Mouse (Mus musculus): ENCODE measurements around the gene Fkbp15. TPM values are rescaled to one million over a fixed set of nuclear protein-coding genes. Genes with fewer than 3 reads are reported as not detected.
"Not testable (repeated sequence)": the region's sequence is repeated elsewhere in the genome, so short reads cannot be mapped to it uniquely, and the experiment has no call there.

Fkbp15 gene
- polyA plus RNA-seq, 1 experiment from 2014 or later: 24.1 TPM

DNA sequence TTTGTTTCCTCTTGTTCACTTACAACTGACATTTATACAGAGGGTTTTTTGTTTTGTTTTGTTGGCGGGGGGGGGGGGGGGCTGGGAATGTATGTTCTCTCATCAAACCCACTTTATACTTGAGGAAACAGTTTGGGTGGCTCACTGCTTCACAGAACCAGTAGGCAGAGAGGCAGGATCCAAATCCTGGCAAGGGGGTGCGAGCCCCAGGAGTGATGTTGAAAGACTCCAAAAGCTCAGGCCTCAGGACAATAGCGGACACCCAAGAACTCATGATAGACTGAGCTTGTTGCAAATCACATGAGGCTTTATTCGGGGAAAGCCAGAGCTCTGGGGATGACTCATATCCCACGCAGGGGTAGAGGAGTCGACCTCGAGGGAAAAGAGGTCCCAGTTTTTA lies 94.3 kb downstream of the Fkbp15 start:
- not testable (repeated sequence) for H3K9ac ChIP-seq (replicated peaks; ENCODE audit: low read depth, low read length); H3K4me2 ChIP-seq (ENCODE audit: low read depth, low read length); H3K27me3 ChIP-seq (ENCODE audit: control insufficient read depth, insufficient read depth, low read length); ATAC-seq (ENCODE audit: low read depth); H3K9me3 ChIP-seq (ENCODE audit: control insufficient read depth, low read length); H3K36me3 ChIP-seq (ENCODE audit: control insufficient read depth, insufficient read depth, low read length); H3K4me1 ChIP-seq (ENCODE audit: control insufficient read depth, insufficient read depth, low read length); H3K27ac ChIP-seq (ENCODE audit: low read depth, low read length); H3K4me3 ChIP-seq (ENCODE audit: low read depth, low read length)
- 76% methylated on average over 7 of the region's 7 CpGs for WGBS

DNA sequence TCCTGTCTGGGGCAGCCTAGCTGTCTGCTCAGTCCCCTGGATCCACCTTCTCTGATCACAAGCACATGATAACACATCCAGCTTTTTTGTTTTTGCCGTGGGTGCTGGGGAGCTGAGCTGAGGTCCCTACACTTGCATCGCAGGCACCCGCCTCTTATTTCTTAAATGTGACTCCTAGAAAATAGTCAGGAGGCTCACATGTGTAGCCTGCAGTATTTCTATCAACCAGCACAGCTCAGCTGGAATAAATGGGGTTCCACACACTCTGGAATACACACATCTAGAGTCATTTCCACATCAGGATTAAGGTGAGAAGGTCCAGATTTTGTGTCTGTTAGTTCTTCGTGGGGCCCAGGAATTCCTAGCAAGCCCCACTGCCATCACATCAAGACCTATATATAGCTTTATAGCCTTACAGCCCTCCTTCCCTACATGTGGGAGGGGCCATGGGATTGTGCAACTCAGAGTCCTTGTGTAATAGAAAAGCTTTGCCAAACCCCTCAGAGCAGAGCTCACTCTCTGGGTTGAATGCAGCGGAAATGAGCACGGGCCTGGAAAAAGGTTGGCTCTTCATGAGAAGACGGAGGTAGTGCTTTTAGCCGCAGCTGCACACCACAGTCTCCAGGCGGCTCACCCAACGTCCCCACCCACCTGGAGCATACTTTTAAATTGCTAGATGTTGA lies 95.1 kb downstream of the Fkbp15 start:
- H3K4me2 ChIP-seq (ENCODE audit: low read depth, low read length): no peak overlapping the region
- no peaks in the 10 kb centered on the region for H3K9me3 ChIP-seq (ENCODE audit: control insufficient read depth, low read length)
- no peaks in the 10 kb centered on the region for H3K4me1 ChIP-seq (ENCODE audit: control insufficient read depth, insufficient read depth, low read length)
- no peak overlapping the region for H3K9ac ChIP-seq (replicated peaks; ENCODE audit: low read depth, low read length)
- H3K36me3 ChIP-seq (ENCODE audit: control insufficient read depth, insufficient read depth, low read length): no peaks in the 10 kb centered on the region
- no peak overlapping the region for H3K27ac ChIP-seq (ENCODE audit: low read depth, low read length)
- H3K27me3 ChIP-seq (ENCODE audit: control insufficient read depth, insufficient read depth, low read length): no peaks in the 10 kb centered on the region
- no peak overlapping the region for H3K4me3 ChIP-seq (ENCODE audit: low read depth, low read length)
- ATAC-seq (ENCODE audit: low read depth): no peak
- WGBS: 48% methylated on average over 10 of the region's 10 CpGs

DNA sequence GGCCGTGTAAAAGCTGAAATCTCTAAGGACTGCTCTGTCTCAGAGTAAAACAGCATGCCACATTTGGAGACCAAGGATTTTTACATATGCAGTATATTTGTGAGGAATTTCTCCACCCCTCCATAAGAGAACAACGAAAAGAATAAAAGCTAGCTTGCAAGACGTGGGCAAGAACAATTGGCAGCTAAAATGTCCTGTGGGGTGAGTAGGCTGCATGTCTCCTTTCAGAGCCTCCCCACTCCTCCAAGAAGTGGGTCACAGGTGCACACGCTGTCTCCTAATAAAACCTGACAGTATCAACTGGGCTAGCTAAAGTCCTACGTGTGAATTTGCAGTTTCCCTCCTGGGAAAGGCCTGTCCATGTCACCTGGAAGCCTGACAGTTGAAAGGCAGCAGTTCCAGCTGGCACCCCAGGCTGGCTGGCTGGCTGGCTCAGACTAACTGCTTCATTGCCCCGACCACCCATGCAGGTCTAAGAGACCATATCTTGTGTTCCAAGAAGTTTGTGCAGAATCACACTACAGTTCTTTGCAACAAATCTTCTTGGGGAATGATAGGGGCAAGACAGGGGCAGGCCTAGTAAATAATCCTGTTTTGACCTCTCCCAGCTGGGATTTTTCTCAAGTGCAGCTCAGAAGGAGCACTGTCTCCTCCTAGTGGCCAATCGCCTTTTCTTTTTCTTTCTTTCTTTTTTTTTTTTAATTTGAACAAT lies 97.1 kb downstream of the Fkbp15 start:
- H3K9me3 ChIP-seq (ENCODE audit: control insufficient read depth, low read length): no peaks in the 10 kb centered on the region
- H3K27ac ChIP-seq (ENCODE audit: low read depth, low read length): no peak overlapping the region
- ATAC-seq (ENCODE audit: low read depth): no peak
- no peak overlapping the region for H3K9ac ChIP-seq (replicated peaks; ENCODE audit: low read depth, low read length)
- no peaks in the 10 kb centered on the region for H3K36me3 ChIP-seq (ENCODE audit: control insufficient read depth, insufficient read depth, low read length)
- H3K4me2 ChIP-seq (ENCODE audit: low read depth, low read length): no peak overlapping the region
- WGBS: 34% methylated on average over 7 of the region's 7 CpGs
- H3K4me3 ChIP-seq (ENCODE audit: low read depth, low read length): no peak overlapping the region
- no peaks in the 10 kb centered on the region for H3K4me1 ChIP-seq (ENCODE audit: control insufficient read depth, insufficient read depth, low read length)
- no peaks in the 10 kb centered on the region for H3K27me3 ChIP-seq (ENCODE audit: control insufficient read depth, insufficient read depth, low read length)

DNA sequence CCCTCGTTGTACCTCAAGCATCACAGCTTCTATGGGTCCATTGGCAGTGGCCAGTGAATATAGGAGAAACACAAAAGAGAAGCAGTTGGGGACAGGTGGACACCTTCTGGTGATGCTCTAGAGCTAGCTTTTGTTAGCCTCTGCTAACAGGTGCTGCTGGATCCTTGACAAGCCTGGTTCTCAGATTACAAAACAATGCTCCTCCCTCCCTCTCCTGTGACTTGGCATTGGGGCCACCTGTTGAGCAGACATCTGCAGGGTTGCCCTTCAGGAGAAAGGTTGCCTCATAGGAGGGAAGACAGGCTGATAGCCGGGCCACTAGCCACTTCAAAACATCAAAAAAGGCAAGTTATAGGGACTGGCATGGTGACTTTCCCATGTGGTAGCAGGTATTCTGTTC lies 98.1 kb downstream of the Fkbp15 start, which contains the start of gene Slc31a2:
Gene Slc31a2, plus strand, starts transcription at position 287 of the 400 bp plus-strand sequence.
- 61% methylated on average over 2 of the region's 2 CpGs for WGBS
- Histone ChIP-seq H3K4me1 (ENCODE audit: control insufficient read depth, insufficient read depth, low read length) (no peaks in the 10 kb centered on the region), H3K9me3 (ENCODE audit: control insufficient read depth, low read length) (no peaks in the 10 kb centered on the region), H3K36me3 (ENCODE audit: control insufficient read depth, insufficient read depth, low read length) (no peaks in the 10 kb centered on the region), H3K27ac (ENCODE audit: low read depth, low read length) (no peak within 1 kb of the TSS), H3K27me3 (ENCODE audit: control insufficient read depth, insufficient read depth, low read length) (no peaks in the 10 kb centered on the region), H3K9ac (replicated peaks; ENCODE audit: low read depth, low read length) (no peak within 1 kb of the TSS), H3K4me3 (ENCODE audit: low read depth, low read length) (no peak within 1 kb of the TSS), H3K4me2 (ENCODE audit: low read depth, low read length) (no peak within 1 kb of the TSS)
- no peak for ATAC-seq (ENCODE audit: low read depth)

DNA sequence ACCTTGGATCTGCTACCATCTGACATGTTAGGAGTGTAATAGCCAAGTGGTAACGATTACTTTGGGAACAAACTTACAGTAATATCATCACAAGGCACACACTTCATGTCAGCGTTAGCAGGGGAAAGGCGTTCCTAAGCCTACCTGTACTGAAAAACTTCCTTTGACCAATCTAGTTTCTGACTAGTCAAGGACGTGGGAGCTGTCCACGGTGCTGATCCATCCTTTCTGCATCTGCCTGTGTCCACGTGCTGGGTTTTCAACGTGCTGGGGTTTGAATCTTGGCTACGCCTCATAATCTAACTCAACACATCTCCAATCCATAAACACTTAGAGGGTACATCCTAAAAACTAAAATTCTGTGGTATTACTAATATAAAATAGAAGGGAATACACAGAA lies 103.4 kb downstream of the Fkbp15 start:
- H3K9ac ChIP-seq (replicated peaks; ENCODE audit: low read depth, low read length): no peak overlapping the region
- ATAC-seq (ENCODE audit: low read depth): no peak
- WGBS: 33% methylated on average over 8 of the region's 8 CpGs
- no peaks in the 10 kb centered on the region for H3K4me1 ChIP-seq (ENCODE audit: control insufficient read depth, insufficient read depth, low read length)
- H3K36me3 ChIP-seq (ENCODE audit: control insufficient read depth, insufficient read depth, low read length): no peaks in the 10 kb centered on the region
- no peaks in the 10 kb centered on the region for H3K9me3 ChIP-seq (ENCODE audit: control insufficient read depth, low read length)
- no peak overlapping the region for H3K27ac ChIP-seq (ENCODE audit: low read depth, low read length)
- H3K4me3 ChIP-seq (ENCODE audit: low read depth, low read length): no peak overlapping the region
- H3K27me3 ChIP-seq (ENCODE audit: control insufficient read depth, insufficient read depth, low read length): no peaks in the 10 kb centered on the region
- H3K4me2 ChIP-seq (ENCODE audit: low read depth, low read length): no peak overlapping the region

DNA sequence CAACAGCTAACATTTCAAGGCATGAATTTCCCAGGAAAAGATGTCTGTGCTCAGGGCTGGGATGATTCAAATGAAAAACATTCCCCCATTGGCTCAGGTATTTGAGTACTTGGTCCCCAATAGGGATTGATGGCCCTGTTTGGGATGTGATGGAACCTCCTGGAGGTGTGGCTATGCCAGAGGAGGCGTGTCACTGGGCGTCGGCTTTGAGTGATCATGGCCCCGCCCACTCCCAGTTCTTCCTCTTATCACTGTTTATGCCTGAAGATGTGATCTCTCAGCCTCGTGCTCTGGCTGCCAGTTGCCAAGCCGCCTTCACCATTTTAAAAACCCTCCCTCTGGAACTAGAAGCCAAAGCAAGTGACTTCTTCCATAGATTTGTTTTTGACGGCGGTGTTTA lies 105.8 kb downstream of the Fkbp15 start:
- Histone ChIP-seq H3K9ac (replicated peaks; ENCODE audit: low read depth, low read length) (no peak overlapping the region), H3K4me1 (ENCODE audit: control insufficient read depth, insufficient read depth, low read length) (no peaks in the 10 kb centered on the region), H3K36me3 (ENCODE audit: control insufficient read depth, insufficient read depth, low read length) (no peaks in the 10 kb centered on the region), H3K4me3 (ENCODE audit: low read depth, low read length) (no peak overlapping the region), H3K27ac (ENCODE audit: low read depth, low read length) (no peak overlapping the region), H3K27me3 (ENCODE audit: control insufficient read depth, insufficient read depth, low read length) (no peaks in the 10 kb centered on the region), H3K4me2 (ENCODE audit: low read depth, low read length) (no peak overlapping the region), H3K9me3 (ENCODE audit: control insufficient read depth, low read length) (no peaks in the 10 kb centered on the region)
- WGBS: 72% methylated on average over 8 of the region's 8 CpGs
- no peak for ATAC-seq (ENCODE audit: low read depth)

DNA sequence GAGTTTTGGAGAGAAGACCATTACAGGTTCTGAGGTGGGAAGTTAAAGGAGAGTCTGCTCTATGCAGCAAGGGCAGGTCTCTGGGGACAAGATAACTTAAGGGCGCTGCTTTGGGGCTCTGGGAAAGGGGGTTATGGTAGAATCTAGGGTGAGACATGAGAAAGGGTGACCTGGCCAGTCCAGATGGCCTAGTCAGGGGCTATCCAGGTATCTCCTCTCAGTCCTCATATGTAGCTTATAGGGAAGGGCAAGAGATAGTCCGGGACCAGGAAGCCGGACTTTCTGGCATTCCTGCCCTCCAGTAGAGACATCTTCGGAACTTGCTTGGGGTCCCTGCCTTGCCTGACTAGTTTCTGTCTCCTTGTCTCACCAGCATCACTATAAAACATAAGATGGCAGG lies 108.6 kb downstream of the Fkbp15 start:
- Histone ChIP-seq H3K4me3 (ENCODE audit: low read depth, low read length) (no peak overlapping the region), H3K27me3 (ENCODE audit: control insufficient read depth, insufficient read depth, low read length) (no peaks in the 10 kb centered on the region), H3K9me3 (ENCODE audit: control insufficient read depth, low read length) (no peaks in the 10 kb centered on the region), H3K36me3 (ENCODE audit: control insufficient read depth, insufficient read depth, low read length) (no peaks in the 10 kb centered on the region), H3K4me2 (ENCODE audit: low read depth, low read length) (no peak overlapping the region), H3K27ac (ENCODE audit: low read depth, low read length) (no peak overlapping the region), H3K9ac (replicated peaks; ENCODE audit: low read depth, low read length) (no peak overlapping the region), H3K4me1 (ENCODE audit: control insufficient read depth, insufficient read depth, low read length) (no peaks in the 10 kb centered on the region)
- ATAC-seq (ENCODE audit: low read depth): no peak
- 98% methylated on average over 4 of the region's 4 CpGs for WGBS

DNA sequence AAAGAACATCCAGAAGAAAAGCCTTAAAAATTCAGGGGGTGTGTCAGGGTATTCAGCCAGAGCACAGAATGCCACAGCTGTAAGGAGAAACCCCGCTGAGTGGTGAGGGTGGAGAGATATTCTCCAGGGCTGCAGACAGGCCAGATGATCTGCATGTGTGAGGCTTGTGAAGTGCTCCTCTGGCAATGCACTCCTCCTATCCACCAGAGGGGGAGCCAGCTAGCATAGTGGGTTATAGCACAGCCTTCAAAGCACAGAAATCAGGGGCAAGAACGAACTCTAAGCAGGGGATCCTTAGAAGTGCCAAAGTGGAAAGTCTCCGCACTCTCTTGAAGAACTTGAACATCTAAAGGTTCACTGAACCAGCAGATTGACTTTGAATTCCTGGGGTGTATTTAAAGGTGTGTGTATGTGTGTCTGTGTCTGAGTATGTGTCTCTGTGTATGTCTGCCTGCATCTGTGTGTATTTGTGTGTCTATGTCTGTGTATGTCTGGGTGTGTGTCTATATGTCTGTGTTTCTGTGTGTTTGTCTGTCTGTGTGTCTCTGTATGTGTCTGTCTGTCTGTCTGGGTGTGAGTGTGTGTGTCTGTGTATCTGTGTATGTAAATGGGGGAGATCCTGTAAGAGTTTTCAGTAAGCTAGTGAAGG lies 109.3 kb downstream of the Fkbp15 start:
- no peak overlapping the region for H3K9ac ChIP-seq (replicated peaks; ENCODE audit: low read depth, low read length)
- no peak for ATAC-seq (ENCODE audit: low read depth)
- no peak overlapping the region for H3K4me2 ChIP-seq (ENCODE audit: low read depth, low read length)
- H3K4me3 ChIP-seq (ENCODE audit: low read depth, low read length): no peak overlapping the region
- H3K4me1 ChIP-seq (ENCODE audit: control insufficient read depth, insufficient read depth, low read length): no peaks in the 10 kb centered on the region
- H3K27me3 ChIP-seq (ENCODE audit: control insufficient read depth, insufficient read depth, low read length): no peaks in the 10 kb centered on the region
- H3K27ac ChIP-seq (ENCODE audit: low read depth, low read length): no peak overlapping the region
- H3K9me3 ChIP-seq (ENCODE audit: control insufficient read depth, low read length): no peaks in the 10 kb centered on the region
- H3K36me3 ChIP-seq (ENCODE audit: control insufficient read depth, insufficient read depth, low read length): no peaks in the 10 kb centered on the region
- 39% methylated on average over 3 of the region's 3 CpGs for WGBS
